Mouse (Mus musculus): ENCODE data around the gene Hpse.

DNA sequence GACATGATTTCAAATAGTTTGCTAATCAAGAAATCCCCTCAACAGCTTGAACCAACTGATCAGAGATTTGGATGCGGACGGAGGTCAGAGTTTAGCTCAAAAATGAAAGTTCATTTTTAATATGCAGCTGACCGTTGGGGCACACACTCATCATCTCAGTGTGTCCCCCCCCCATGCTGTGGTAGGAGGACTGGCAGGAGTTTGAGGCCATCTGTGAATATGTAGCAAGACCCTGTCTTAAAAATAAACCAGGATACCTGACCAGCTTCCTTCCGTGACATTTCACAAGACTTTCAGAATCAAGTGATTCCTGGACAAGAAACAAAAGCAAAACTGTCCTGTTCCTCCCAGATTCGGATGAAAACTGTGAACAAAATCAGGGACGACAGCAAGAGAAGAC lies 10.5 kb downstream of the Hpse start:
- no peak for TF ChIP-seq CTCF (IDR thresholded peaks at IDR 0.05; ENCODE audit: low read depth)
- TF ChIP-seq EP300 (optimal IDR thresholded peaks at IDR 0.05) = no peak

Measured in stomach, postnatal 0 days (tissue).